Mouse (Mus musculus) right cerebral cortex, postnatal 36 days (tissue): ENCODE data around the gene Galns.

Experiments
- DNase-seq, 2 experiments: peaks; one replicate each; pipeline ENCODE4 v3.0.0; 2022; ENCODE audit warnings: low spot score in 2 of 2, mixed read lengths in 1 of 2

The Galns gene

DNA sequence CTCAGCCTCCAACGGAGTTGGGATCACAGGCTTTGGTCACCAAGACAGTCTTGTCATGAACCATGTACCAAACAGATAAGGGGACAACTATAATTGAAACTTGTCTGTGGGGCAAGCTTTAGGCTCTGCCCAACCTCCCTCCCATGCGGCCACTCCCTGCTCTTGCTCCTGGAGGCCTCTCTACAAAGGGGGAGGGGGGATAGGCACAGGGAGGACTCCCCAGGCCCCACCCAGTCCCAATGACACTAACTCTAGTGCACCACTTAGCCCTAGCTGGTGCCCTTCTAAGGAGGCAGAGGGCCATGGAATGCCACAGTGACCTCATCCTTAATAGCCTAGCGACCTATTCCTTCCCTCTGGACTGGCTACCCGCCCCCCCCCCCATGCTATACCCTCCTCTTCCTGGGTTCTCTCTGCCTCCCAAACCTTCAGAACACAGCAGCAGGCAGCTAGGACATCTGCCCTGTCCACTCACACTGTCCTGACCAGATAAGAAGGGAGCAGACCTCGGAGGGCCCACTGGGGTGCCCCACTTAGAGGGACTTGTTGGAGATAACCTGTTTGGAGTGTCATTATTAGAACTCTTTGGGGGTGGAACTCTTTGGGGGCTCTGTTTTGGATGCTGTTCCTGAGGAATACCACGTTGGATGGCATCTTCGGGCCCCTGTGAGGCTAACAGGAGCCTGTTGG lies 65.1 kb downstream of the Galns start:
- no peak for DNase-seq

DNA sequence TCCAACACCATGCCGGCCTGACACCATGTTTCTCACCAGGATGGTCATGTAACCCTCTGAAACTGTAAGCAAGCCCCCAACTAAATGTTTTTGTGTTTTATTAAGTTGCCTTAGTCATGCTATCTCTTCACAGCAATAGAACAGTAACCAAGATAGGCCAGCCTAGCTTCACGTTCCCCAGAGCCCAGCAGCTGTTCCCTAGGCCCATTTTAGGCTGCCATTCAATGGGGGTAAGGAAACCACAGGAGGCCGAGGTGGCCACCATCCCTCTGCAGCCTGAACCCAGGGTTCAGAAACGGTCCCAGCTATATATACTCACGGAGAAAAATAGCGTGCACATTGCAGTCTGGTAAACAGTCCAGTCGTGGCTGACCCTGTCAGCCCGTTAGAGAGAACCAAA lies 67.1 kb downstream of the Galns start:
- DNase-seq, result no peak

- no peak for DNase-seq
Observed at GRCm38 (mm10) chr8:122538310-122539076, 72.8 kb downstream of the Galns start.

DNA sequence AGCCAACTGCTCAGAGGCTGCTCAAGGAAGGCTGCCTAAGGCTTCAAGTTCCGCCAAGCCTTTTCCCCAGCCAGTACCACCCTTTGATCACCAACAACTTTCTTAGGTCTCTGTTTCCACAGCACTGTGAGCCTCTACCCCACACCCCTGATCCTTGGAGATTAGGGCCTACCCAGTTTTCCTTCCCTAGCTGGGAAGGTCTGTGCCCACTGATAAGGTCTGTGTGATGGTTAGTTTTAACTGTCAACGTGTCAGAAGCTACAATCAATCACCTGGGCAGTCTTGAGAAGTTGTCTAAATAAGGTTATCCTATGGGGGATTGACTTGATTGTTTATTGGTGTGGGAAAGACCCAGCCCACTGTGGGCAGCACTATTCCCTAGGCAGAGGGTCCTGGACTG lies 73.5 kb downstream of the Galns start:
- DNase-seq, result no peak

DNA sequence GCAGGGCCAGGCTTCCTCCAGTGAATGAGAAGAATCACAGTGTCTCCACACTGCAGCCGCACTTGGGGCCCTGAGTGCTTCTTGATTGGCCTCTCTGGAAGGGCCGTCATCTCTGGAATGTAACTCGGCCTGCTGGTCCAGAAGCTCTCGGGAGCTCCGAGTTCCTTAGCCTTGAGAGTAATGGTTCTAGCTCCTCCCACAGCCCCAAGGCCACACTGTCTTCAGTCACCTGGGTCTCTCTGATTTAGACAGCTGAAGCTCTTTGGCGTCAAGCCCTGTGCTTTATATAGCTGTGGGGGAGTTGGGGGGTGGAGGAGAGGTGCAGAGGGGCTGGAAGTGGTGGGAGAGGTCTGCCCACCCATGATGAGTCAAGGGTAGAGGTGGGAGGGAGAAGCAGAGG lies 74.2 kb downstream of the Galns start:
- no peak for DNase-seq

DNA sequence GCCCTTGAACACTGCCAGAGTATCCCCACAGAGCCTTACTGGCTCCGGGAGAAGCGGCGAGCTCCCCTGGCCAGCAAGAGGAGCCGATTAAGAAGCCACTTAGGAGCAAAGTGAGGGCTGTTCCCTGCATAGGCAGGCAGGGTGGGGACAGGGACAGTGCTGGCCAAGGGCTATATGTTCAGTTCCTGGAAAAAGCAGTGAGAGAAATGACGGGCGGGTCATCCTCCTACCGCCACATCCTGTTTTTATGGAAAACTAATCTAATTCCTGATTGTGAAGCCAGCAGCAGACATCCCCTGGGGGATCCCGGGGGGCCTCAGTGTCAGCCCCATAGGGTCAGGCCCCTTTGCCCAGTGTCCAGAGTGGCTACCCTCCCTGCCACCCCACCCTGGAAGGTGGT lies 80.0 kb downstream of the Galns start:
- DNase-seq, result no peak

DNA sequence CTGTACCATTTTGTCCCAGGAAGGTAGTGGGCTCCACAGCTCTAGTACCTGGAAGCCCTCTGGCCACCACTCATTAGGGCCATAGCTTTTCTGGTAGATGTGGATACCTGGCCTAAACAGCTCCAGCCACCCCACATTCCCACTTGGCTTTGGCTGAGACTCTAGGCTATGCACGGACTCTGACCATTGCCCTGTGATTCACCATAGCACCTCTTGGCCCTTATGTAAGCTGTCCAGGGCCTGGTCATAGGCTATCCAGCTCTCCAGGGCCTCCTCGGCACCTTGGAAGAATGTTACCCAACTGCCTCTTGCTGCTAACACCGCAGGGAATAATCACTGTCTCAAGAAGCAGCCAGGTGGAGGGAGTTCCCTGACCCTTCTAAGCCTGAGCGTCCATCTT lies 82.1 kb downstream of the Galns start:
- DNase-seq, result no peak
